ENCODE assay signal across 16 mouse cellular contexts in genomic region chr9:42163011-42163410, GRCm38 (mm10).
"Had no signal": no experiment of that assay in that cellular context is flagged by ENCODE, and none has a peak within 500 bp of the region (broad histone marks: within the 10 kb centered on the region; RNA-seq: fewer than 3 reads in every experiment).

No protein-coding gene starts in this region.

- H3K27me3 ChIP-seq: neural tube, embryonic 13.5 days; neural tube, embryonic 15.5 days; stomach, embryonic 15.5 days had no signal

- H3K36me3 ChIP-seq: neural tube, embryonic 13.5 days; neural tube, embryonic 15.5 days; stomach, embryonic 15.5 days had no signal

- H3K9ac ChIP-seq: neural tube, embryonic 13.5 days; neural tube, embryonic 15.5 days; stomach, embryonic 15.5 days had no signal

- DNase-seq: retina, postnatal 1 day; right cerebral cortex, adult 18-20 months; right cerebral cortex, postnatal 14 days; right cerebral cortex, postnatal 25 days; right cerebral cortex, postnatal 4 days; spleen, adult 18-20 months; thymus, adult 18-20 months; thymus, adult 2 months; thymus, postnatal 14 days; thymus, postnatal 25 days; thymus, postnatal 36 days; thymus, postnatal 4 days had no signal

- H3K4me1 ChIP-seq: neural tube, embryonic 13.5 days; neural tube, embryonic 15.5 days; stomach, embryonic 15.5 days had no signal

- H3K4me2 ChIP-seq: neural tube, embryonic 13.5 days; neural tube, embryonic 15.5 days; stomach, embryonic 15.5 days had no signal

- H3K27ac ChIP-seq: neural tube, embryonic 13.5 days; neural tube, embryonic 15.5 days; stomach, embryonic 15.5 days; stomach, postnatal 0 days had no signal

- H3K4me3 ChIP-seq: neural tube, embryonic 13.5 days; neural tube, embryonic 15.5 days; stomach, embryonic 15.5 days had no signal

- H3K9me3 ChIP-seq: stomach, embryonic 15.5 days had no signal
